Mouse (Mus musculus): Measurements from ENCODE around the gene Olfr998.

GRCm38 (mm10) chr2:85560226-85560625, 28.5 kb upstream of the Olfr998 start:
- TF ChIP-seq CTCF (IDR thresholded peaks at IDR 0.05; ENCODE audit: borderline replicate concordance, insufficient read depth, low read length) (no peak), POLR2A (IDR thresholded peaks at IDR 0.05; ENCODE audit: low read depth, low read length) (no peak)
